Mouse (Mus musculus) midbrain, embryonic 16.5 days (tissue): Measurements from ENCODE around the gene Msh5. TPM values are rescaled to one million over a fixed set of nuclear protein-coding genes. Genes with fewer than 3 reads are reported as not detected.
A peak's percentile ranks its signal among the peaks of the same experiment; 100 is the strongest.

ENCODE experiments used
- ATAC-seq: fragments of 200-750 bp; cut with Nextera tagmentation; 2 replicates; pipeline ENCODE4 v1.8.0; 2017; ENCODE audit warnings: moderate TSS enrichment
- H3K27ac ChIP-seq: fragments of 300-500 bp; sonication (generic); 2 replicates; pipeline ENCODE4 v1.5.1; 2014; ENCODE audit warnings: mild to moderate bottlenecking, low read length, mixed read lengths
- H3K27me3 ChIP-seq: fragments of 300-500 bp; sonication (generic); 2 replicates; pipeline ENCODE4 v1.6.1; 2014; ENCODE audit warnings: low read depth, low read length, mixed read lengths; ENCODE audit not compliant: control insufficient read depth, insufficient read depth
- H3K36me3 ChIP-seq: fragments of 300-500 bp; sonication (generic); 2 replicates; pipeline ENCODE4 v1.6.1; 2014; ENCODE audit warnings: mild to moderate bottlenecking, low read length, moderate library complexity, mixed read lengths; ENCODE audit not compliant: control insufficient read depth, insufficient read depth
- H3K4me1 ChIP-seq: fragments of 300-500 bp; sonication (generic); 2 replicates; pipeline ENCODE4 v1.6.1; 2014; ENCODE audit warnings: mild to moderate bottlenecking, low read length, mixed read lengths; ENCODE audit not compliant: control insufficient read depth, insufficient read depth
- H3K4me2 ChIP-seq: fragments of 300-500 bp; sonication (generic); 2 replicates; pipeline ENCODE4 v1.6.1; 2014; ENCODE audit warnings: mild to moderate bottlenecking, low read length, mixed read lengths
- H3K4me3 ChIP-seq: fragments of 300-500 bp; sonication (generic); 2 replicates; pipeline ENCODE4 v1.5.1; 2014; ENCODE audit warnings: low read depth, mild to moderate bottlenecking, low read length, moderate library complexity, mixed read lengths
- H3K9ac ChIP-seq: fragments of 300-500 bp; sonication (generic); 2 replicates; pipeline ENCODE4 v1.6.1; 2014; ENCODE audit warnings: low read depth, low read length, mixed read lengths
- H3K9me3 ChIP-seq: fragments of 300-500 bp; sonication (generic); replicated peaks from 2 replicates; pipeline ENCODE4 v1.6.1; 2014; ENCODE audit warnings: mild to moderate bottlenecking, low read length, mixed read lengths; ENCODE audit not compliant: control insufficient read depth, poor library complexity, severe bottlenecking
- WGBS: fragments of 180-500 bp; shearing (Covaris S2); extraction: QIAGEN DNeasy Blood & Tissue Kit; methylation state at CpG from one replicate; pipeline ENCODE4 v1.1.7; 2014; 5-methylcytosine and 5-hydroxymethylcytosine counted together
- polyA plus RNA-seq: library from polyadenylated mRNA; unstranded; fragments of >200 nt; fragmentation: Nextera tagmentation; extraction: Ambion mirVana; gene quantifications from 2 replicates; pipeline ENCODE4 v1.2.1, GENCODE M21; 2015

Msh5 gene
- polyA plus RNA-seq = 1.9 and 2.4 TPM in 2 replicates

- 3% methylated on average over 33 of the region's 33 CpGs for WGBS
- Histone ChIP-seq H3K4me1 (peaks cover 11% of the 10 kb centered on the region), H3K9me3 (no peaks in the 10 kb centered on the region), H3K4me2 (peak within 1 kb of the TSS; percentile 100), H3K36me3 (no peaks in the 10 kb centered on the region), H3K27me3 (no peaks in the 10 kb centered on the region), H3K9ac (peak within 1 kb of the TSS; percentile 86), H3K27ac (peak within 1 kb of the TSS; percentile 64), H3K4me3 (peak within 1 kb of the TSS; percentile 67)
- peak; percentile 99 for ATAC-seq
These were observed at the start of gene Msh5 for GRCm38 (mm10) chr17:35046681-35047455. Gene Msh5, minus strand, starts transcription at chr17:35046745.

GRCm38 (mm10) chr17:35094475-35095365 lies 48.2 kb upstream of the Msh5 start:
- peaks cover 40% of the 10 kb centered on the region for H3K36me3 ChIP-seq
- H3K4me3 ChIP-seq = no peak overlapping the region

GRCm38 (mm10) chr17:35092403-35093198 lies 46.1 kb upstream of the Msh5 start:
- H3K9ac ChIP-seq = no peak overlapping the region
- H3K4me1 ChIP-seq = peaks cover 12% of the 10 kb centered on the region
- H3K36me3 ChIP-seq = peaks cover 29% of the 10 kb centered on the region
- H3K27ac ChIP-seq = no peak overlapping the region
- ATAC-seq = no peak
- no peaks in the 10 kb centered on the region for H3K27me3 ChIP-seq
- H3K9me3 ChIP-seq = no peaks in the 10 kb centered on the region
- 91% methylated on average over 14 of the region's 14 CpGs for WGBS
- H3K4me3 ChIP-seq = no peak overlapping the region
- no peak overlapping the region for H3K4me2 ChIP-seq

More at GRCm38 (mm10) chr17:35094475-35095365, 48.2 kb upstream of the Msh5 start:
- Histone ChIP-seq H3K27me3 (no peaks in the 10 kb centered on the region), H3K27ac (no peak overlapping the region), H3K9me3 (no peaks in the 10 kb centered on the region), H3K9ac (no peak overlapping the region), H3K4me1 (peaks cover 12% of the 10 kb centered on the region), H3K4me2 (no peak overlapping the region)
- no peak for ATAC-seq
- WGBS = 95% methylated on average over 15 of the region's 15 CpGs

- Histone ChIP-seq H3K9me3 (no peaks in the 10 kb centered on the region), H3K27me3 (no peaks in the 10 kb centered on the region), H3K27ac (peak overlapping the region; percentile 57), H3K9ac (peak overlapping the region; percentile 95), H3K4me2 (peak overlapping the region; percentile 57), H3K4me3 (peak overlapping the region; percentile 64), H3K4me1 (peaks cover 12% of the 10 kb centered on the region), H3K36me3 (peaks cover 18% of the 10 kb centered on the region)
- WGBS = 66% methylated on average over 8 of the region's 8 CpGs
- ATAC-seq = no peak
These were observed 43.8 kb upstream of the Msh5 start for GRCm38 (mm10) chr17:35090166-35090932.

GRCm38 (mm10) chr17:35088825-35089644 lies 42.5 kb upstream of the Msh5 start, which contains the start of gene Abhd16a:
Gene Abhd16a, plus strand, starts transcription at chr17:35089263.
- Histone ChIP-seq H3K27me3 (no peaks in the 10 kb centered on the region), H3K4me3 (peak within 1 kb of the TSS; percentile 64), H3K9me3 (no peaks in the 10 kb centered on the region), H3K4me2 (peak within 1 kb of the TSS; percentile 57), H3K36me3 (peaks cover 14% of the 10 kb centered on the region; the same call in 1 of the 2 replicates), H3K27ac (peak within 1 kb of the TSS; percentile 99), H3K4me1 (peaks cover 12% of the 10 kb centered on the region), H3K9ac (peak within 1 kb of the TSS; percentile 95)
- ATAC-seq = peak; percentile 98
- WGBS = 4% methylated on average over 63 of the region's 67 CpGs

GRCm38 (mm10) chr17:35088151-35088550 lies 41.6 kb upstream of the Msh5 start:
- Histone ChIP-seq H3K27me3 (no peaks in the 10 kb centered on the region), H3K36me3 (peaks cover 12% of the 10 kb centered on the region; the same call in 1 of the 2 replicates), H3K4me2 (no peak overlapping the region), H3K4me1 (peaks cover 12% of the 10 kb centered on the region), H3K9ac (no peak overlapping the region), H3K4me3 (no peak overlapping the region), H3K9me3 (no peaks in the 10 kb centered on the region), H3K27ac (no peak overlapping the region)
- 49% methylated on average over 2 of the region's 2 CpGs for WGBS
- no peak for ATAC-seq

- Histone ChIP-seq H3K27me3 (no peaks in the 10 kb centered on the region), H3K27ac (no peak within 1 kb of the TSS), H3K9ac (no peak within 1 kb of the TSS), H3K36me3 (no peaks in the 10 kb centered on the region), H3K4me3 (no peak within 1 kb of the TSS), H3K4me2 (no peak within 1 kb of the TSS), H3K4me1 (peaks cover 6% of the 10 kb centered on the region), H3K9me3 (no peaks in the 10 kb centered on the region)
- ATAC-seq = no peak
- 84% methylated on average over 7 of the region's 7 CpGs for WGBS
These were observed 38.8 kb upstream of the Msh5 start, which contains the start of gene Ly6g6f for GRCm38 (mm10) chr17:35085208-35085865. Gene Ly6g6f, minus strand, starts transcription at chr17:35085610.
